Comparison of ENCODE assay signal across 21 mouse cellular contexts in genomic region chr12:70036722-70037305, GRCm38 (mm10). TPM values are rescaled to one million over a fixed set of nuclear protein-coding genes. Genes with fewer than 3 reads are reported as not detected.
A peak's percentile ranks its signal among the peaks of the same experiment; 100 is the strongest.
DNase-seq lines count a peak whose midpoint lies in the region; ATAC-seq and TF ChIP-seq lines count a peak whose summit lies in the region.
"Had no signal": no experiment of that assay in that cellular context is flagged by ENCODE, and none has a peak within 500 bp of the region (broad histone marks: within the 10 kb centered on the region; RNA-seq: fewer than 3 reads in every experiment).

No protein-coding gene starts in this region.

- H3K36me3 ChIP-seq in forebrain, embryonic 15.5 days: peaks cover 44% of the 10 kb centered on the region; the same call in 1 of the 2 replicates
- H3K36me3 ChIP-seq in forebrain, embryonic 10.5 days (replicated peaks): peaks cover 23% of the 10 kb centered on the region
- H3K36me3 ChIP-seq in midbrain, postnatal 0 days (ENCODE audit: insufficient read depth, low read length): peaks cover 29% of the 10 kb centered on the region; the same call in 1 of the 2 replicates
- H3K36me3 ChIP-seq in midbrain, embryonic 16.5 days (ENCODE audit: control insufficient read depth, insufficient read depth, low read length): peaks cover 14% of the 10 kb centered on the region
- H3K36me3 ChIP-seq in intestine, postnatal 0 days (ENCODE audit: control insufficient read depth, insufficient read depth): peaks cover 13% of the 10 kb centered on the region; the same call in 1 of the 2 replicates

- no peak overlapping the region for H3K9ac ChIP-seq in forebrain, embryonic 15.5 days (replicated peaks)
- no peak overlapping the region for H3K9ac ChIP-seq in midbrain, postnatal 0 days (replicated peaks; ENCODE audit: low read length, poor library complexity, severe bottlenecking)
- H3K9ac ChIP-seq in midbrain, embryonic 16.5 days (ENCODE audit: low read depth, low read length): no peak overlapping the region
- no peak overlapping the region for H3K9ac ChIP-seq in intestine, postnatal 0 days (ENCODE audit: low read depth, low read length)
- H3K9ac ChIP-seq: hindbrain, embryonic 12.5 days; midbrain, embryonic 12.5 days; neural tube, embryonic 13.5 days had no signal

- H3K27ac ChIP-seq in forebrain, embryonic 15.5 days (replicated peaks): peak overlapping the region; percentile 58
- no peak overlapping the region for H3K27ac ChIP-seq in forebrain, embryonic 10.5 days
- H3K27ac ChIP-seq in midbrain, postnatal 0 days (ENCODE audit: low read depth, low read length): no peak overlapping the region
- no peak overlapping the region for H3K27ac ChIP-seq in midbrain, embryonic 16.5 days (ENCODE audit: low read length)
- H3K27ac ChIP-seq in intestine, postnatal 0 days (ENCODE audit: low read depth, low read length): no peak overlapping the region
- H3K27ac ChIP-seq: gastrocnemius, adult 2 months; heart, embryonic 10.5 days; hindbrain, embryonic 12.5 days; midbrain, embryonic 12.5 days; neural tube, embryonic 13.5 days had no signal

- peak; percentile 62; the same call in 1 of the 2 replicates for ATAC-seq in forebrain, embryonic 15.5 days (replicated peaks)
- no peak for ATAC-seq in midbrain, postnatal 0 days (ENCODE audit: low FRiP score)
- no peak for ATAC-seq in midbrain, embryonic 16.5 days
- no peak for ATAC-seq in intestine, postnatal 0 days
- no peak for ATAC-seq in CD4-positive, CD25-positive, alpha-beta regulatory T cell, adult 4 months
- ATAC-seq: inflammation-experienced regulatory T-cells, adult 6 months; lung, postnatal 0 days had no signal

- no peak for TF ChIP-seq CTCF in midbrain, postnatal 0 days (IDR thresholded peaks at IDR 0.05)
- TF ChIP-seq CTCF in intestine, postnatal 0 days (IDR thresholded peaks at IDR 0.05; ENCODE audit: low read depth): no peak

- 81% methylated on average over 19 of the region's 19 CpGs for WGBS in forebrain, embryonic 15.5 days
- 96% methylated on average over 19 of the region's 19 CpGs for WGBS in forebrain, embryonic 10.5 days
- WGBS in midbrain, postnatal 0 days: 93% methylated on average over 19 of the region's 19 CpGs
- 93% methylated on average over 19 of the region's 19 CpGs for WGBS in midbrain, embryonic 16.5 days
- WGBS in intestine, postnatal 0 days: 92% methylated on average over 19 of the region's 19 CpGs

- H3K9me3 ChIP-seq in forebrain, embryonic 15.5 days: no peaks in the 10 kb centered on the region
- no peaks in the 10 kb centered on the region for H3K9me3 ChIP-seq in forebrain, embryonic 10.5 days
- H3K9me3 ChIP-seq in midbrain, postnatal 0 days (ENCODE audit: low read length): no peaks in the 10 kb centered on the region
- no peaks in the 10 kb centered on the region for H3K9me3 ChIP-seq in midbrain, embryonic 16.5 days (replicated peaks; ENCODE audit: control insufficient read depth, low read length, poor library complexity, severe bottlenecking)
- no peaks in the 10 kb centered on the region for H3K9me3 ChIP-seq in intestine, postnatal 0 days (ENCODE audit: control insufficient read depth)
- H3K9me3 ChIP-seq: heart, embryonic 10.5 days; hindbrain, embryonic 12.5 days; midbrain, embryonic 12.5 days; neural tube, embryonic 13.5 days had no signal

- DNase-seq in forebrain, embryonic 10.5 days (ENCODE audit: extremely low spot score, low spot score): no peak
- peak; percentile 3 for DNase-seq in midbrain, postnatal 0 days (ENCODE audit: low spot score)
- peak; percentile 69 to 77 for DNase-seq in cerebellum, postnatal 10 days
- DNase-seq: adrenal gland, postnatal 36 days; embryo, embryonic 11 days; gastrocnemius, adult 2 months; kidney, adult 9 months; kidney, postnatal 36 days; left cerebral cortex, postnatal 4 days; liver; spleen, adult 18-20 months had no signal

- H3K4me3 ChIP-seq in forebrain, embryonic 15.5 days: no peak overlapping the region
- no peak overlapping the region for H3K4me3 ChIP-seq in forebrain, embryonic 10.5 days
- no peak overlapping the region for H3K4me3 ChIP-seq in midbrain, postnatal 0 days (ENCODE audit: low read depth, low read length)
- H3K4me3 ChIP-seq in midbrain, embryonic 16.5 days (ENCODE audit: low read depth, low read length): no peak overlapping the region
- H3K4me3 ChIP-seq in intestine, postnatal 0 days (ENCODE audit: low read depth, low read length): no peak overlapping the region
- H3K4me3 ChIP-seq: gastrocnemius, adult 2 months; heart, embryonic 10.5 days; hindbrain, embryonic 12.5 days; midbrain, embryonic 12.5 days; neural tube, embryonic 13.5 days had no signal

- no peak overlapping the region for H3K4me2 ChIP-seq in forebrain, embryonic 15.5 days (replicated peaks)
- H3K4me2 ChIP-seq in midbrain, postnatal 0 days (ENCODE audit: low read depth, low read length, poor library complexity, severe bottlenecking): no peak overlapping the region
- H3K4me2 ChIP-seq in midbrain, embryonic 16.5 days (ENCODE audit: low read length): no peak overlapping the region
- no peak overlapping the region for H3K4me2 ChIP-seq in intestine, postnatal 0 days (replicated peaks; ENCODE audit: low read depth)
- H3K4me2 ChIP-seq: hindbrain, embryonic 12.5 days; midbrain, embryonic 12.5 days; neural tube, embryonic 13.5 days had no signal

- no peaks in the 10 kb centered on the region for H3K27me3 ChIP-seq in forebrain, embryonic 15.5 days
- H3K27me3 ChIP-seq in forebrain, embryonic 10.5 days (ENCODE audit: poor library complexity, severe bottlenecking): no peaks in the 10 kb centered on the region
- H3K27me3 ChIP-seq in midbrain, postnatal 0 days (ENCODE audit: insufficient read depth, low read length): no peaks in the 10 kb centered on the region
- H3K27me3 ChIP-seq in midbrain, embryonic 16.5 days (ENCODE audit: control insufficient read depth, insufficient read depth, low read depth, low read length): no peaks in the 10 kb centered on the region
- H3K27me3 ChIP-seq in intestine, postnatal 0 days (replicated peaks; ENCODE audit: control insufficient read depth, insufficient read depth, low read length): no peaks in the 10 kb centered on the region
- H3K27me3 ChIP-seq: hindbrain, embryonic 12.5 days; midbrain, embryonic 12.5 days; neural tube, embryonic 13.5 days had no signal

- H3K4me1 ChIP-seq in forebrain, embryonic 15.5 days: 0 out of 2 replicates have a peak, but pooled peaks cover 3% of the 10 kb centered on the region
- no peaks in the 10 kb centered on the region for H3K4me1 ChIP-seq in forebrain, embryonic 10.5 days
- no peaks in the 10 kb centered on the region for H3K4me1 ChIP-seq in midbrain, postnatal 0 days (ENCODE audit: insufficient read depth, low read length)
- H3K4me1 ChIP-seq in midbrain, embryonic 16.5 days (ENCODE audit: control insufficient read depth, insufficient read depth, low read length): no peaks in the 10 kb centered on the region
- no peaks in the 10 kb centered on the region for H3K4me1 ChIP-seq in intestine, postnatal 0 days (replicated peaks; ENCODE audit: control insufficient read depth, insufficient read depth, low read length)
- H3K4me1 ChIP-seq: heart, embryonic 10.5 days; hindbrain, embryonic 12.5 days; midbrain, embryonic 12.5 days; neural tube, embryonic 13.5 days had no signal

RNA-seq across cellular contexts. Expression of gene Sav1, which starts 50.0 kb away (rescaled TPM):
- 4.1 TPM in 2 replicates for polyA plus RNA-seq in forebrain, embryonic 15.5 days (2015; fragmentation: Nextera tagmentation; extraction: Ambion mirVana)
- polyA plus RNA-seq in forebrain, embryonic 10.5 days (2016; fragmentation: Nextera tagmentation; extraction: Ambion mirVana): 2.0 and 3.4 TPM in 2 replicates
- 16.0 and 17.8 TPM in 2 replicates for total RNA-seq in midbrain, postnatal 0 days (2014; rRNA removed)
- polyA plus RNA-seq in midbrain, postnatal 0 days (2015; fragmentation: Nextera tagmentation; extraction: Ambion mirVana): 1.9 and 2.0 TPM in 2 replicates
- 1.2 and 2.1 TPM in 2 replicates for polyA plus RNA-seq in midbrain, embryonic 16.5 days (2015; fragmentation: Nextera tagmentation; extraction: Ambion mirVana)
- polyA plus RNA-seq in intestine, postnatal 0 days (2015; fragmentation: Nextera tagmentation; extraction: Ambion mirVana): 3.7 and 3.8 TPM in 2 replicates
- polyA plus RNA-seq in CD4-positive, CD25-positive, alpha-beta regulatory T cell, adult 4 months (2017; shearing (Covaris generic)): 1 to 10 TPM; 3.0 to 5.0 TPM
